Mouse (Mus musculus) thymus, adult 2 months (tissue): Measurements from ENCODE around the gene Papss2.

ENCODE experiments used
- CTCF ChIP-seq: fragments of 200-500 bp; IDR thresholded peaks from 2 replicates; pipeline ENCODE4 v1.5.1; 2012; ENCODE audit warnings: mild to moderate bottlenecking, control low read depth, low read length, moderate library complexity, borderline replicate concordance; ENCODE audit not compliant: control insufficient read depth, poor library complexity, insufficient read depth; ENCODE audit errors: extremely low read depth
- POLR2A ChIP-seq: fragments of 200-500 bp; IDR thresholded peaks from 2 replicates; pipeline ENCODE4 v1.6.1; 2012; ENCODE audit warnings: mild to moderate bottlenecking, low read length, control low read depth, moderate library complexity; ENCODE audit not compliant: control insufficient read depth, poor library complexity, insufficient read depth; ENCODE audit errors: extremely low read depth

GRCm38 (mm10) chr19:32712588-32713042 is 117.0 kb downstream of the Papss2 start:
- TF ChIP-seq CTCF, result no peak
- TF ChIP-seq POLR2A, result no peak; the same call in 1 of the 2 replicates
